Comparison of ENCODE assay signal across 16 mouse cellular contexts in the genomic region with DNA sequence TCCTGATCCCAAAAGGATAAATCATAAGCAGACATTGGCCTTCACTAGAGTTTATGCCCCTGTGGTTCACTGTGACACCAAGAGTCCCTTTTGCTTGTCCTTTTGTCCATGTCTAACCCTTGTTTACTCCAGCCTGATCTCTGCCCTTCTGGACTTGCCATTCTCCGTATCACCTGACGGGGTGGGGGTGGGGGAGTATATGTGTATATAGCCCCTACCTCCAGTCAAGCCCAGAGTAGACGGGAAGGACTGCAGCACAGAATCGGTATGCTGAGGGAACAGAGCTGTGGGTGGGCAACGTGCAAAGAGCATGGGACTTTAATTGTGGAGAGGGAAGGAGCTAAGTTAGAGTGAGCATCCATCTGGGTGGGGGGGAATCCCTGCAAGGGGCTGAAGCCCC. TPM values are rescaled to one million over a fixed set of nuclear protein-coding genes. Genes with fewer than 3 reads are reported as not detected.
DNase-seq lines count a peak whose midpoint lies in the region; ATAC-seq and TF ChIP-seq lines count a peak whose summit lies in the region.
"Had no signal": no experiment of that assay in that cellular context is flagged by ENCODE, and none has a peak within 500 bp of the region (broad histone marks: within the 10 kb centered on the region; RNA-seq: fewer than 3 reads in every experiment).

A gene (plus strand): TSS at position 198 of the 400 bp plus-strand sequence.

- DNase-seq in heart, adult 11 months: peak; percentile 85
- DNase-seq in heart, adult 18-20 months: no peak
- DNase-seq in kidney, postnatal 0 days (ENCODE audit: low spot score): no peak
- no peak for DNase-seq in kidney, postnatal 36 days
- no peak for DNase-seq in liver, embryonic 11.5 days (ENCODE audit: low spot score)
- peak; percentile 87 for DNase-seq in yolk sac, embryonic 10.5 days (ENCODE audit: low spot score)
- no peak for DNase-seq in thymus, postnatal 4 days
- DNase-seq in cerebellum, adult 11-12 months: no peak
- DNase-seq: cerebellum, postnatal 25 days; gastrocnemius, postnatal 10 days; kidney, adult 18-20 months had no signal

- H3K4me1 ChIP-seq in kidney, postnatal 0 days (replicated peaks; ENCODE audit: insufficient read depth, low read length): peaks cover 11% of the 10 kb centered on the region
- H3K4me1 ChIP-seq in liver, embryonic 11.5 days (replicated peaks; ENCODE audit: control insufficient read depth, insufficient read depth, low read length): peaks cover 10% of the 10 kb centered on the region

- no peaks in the 10 kb centered on the region for H3K27me3 ChIP-seq in kidney, postnatal 0 days (ENCODE audit: insufficient read depth, low read length)
- no peaks in the 10 kb centered on the region for H3K27me3 ChIP-seq in liver, embryonic 11.5 days (replicated peaks; ENCODE audit: control insufficient read depth, insufficient read depth, low read length)
- H3K27me3 ChIP-seq: embryonic facial prominence, embryonic 13.5 days had no signal

- no peak for TF ChIP-seq CTCF in kidney, postnatal 0 days (IDR thresholded peaks at IDR 0.05; ENCODE audit: low read depth)

- no peak for ATAC-seq in kidney, postnatal 0 days (replicated peaks; ENCODE audit: low FRiP score, low read depth)
- ATAC-seq in liver, embryonic 11.5 days (replicated peaks; ENCODE audit: low FRiP score): no peak
- ATAC-seq: forebrain, embryonic 14.5 days had no signal

- no peak within 1 kb of the TSS; the same call in 1 of the 2 replicates for H3K27ac ChIP-seq in kidney, postnatal 0 days
- peak within 1 kb of the TSS; percentile 88 for H3K27ac ChIP-seq in liver, embryonic 11.5 days (ENCODE audit: low read depth, low read length)
- H3K27ac ChIP-seq: embryonic facial prominence, embryonic 13.5 days; hindbrain, embryonic 10.5 days had no signal

- no peak within 1 kb of the TSS for H3K4me2 ChIP-seq in kidney, postnatal 0 days (ENCODE audit: low read length)
- peak within 1 kb of the TSS; percentile 49 for H3K4me2 ChIP-seq in liver, embryonic 11.5 days
- H3K4me2 ChIP-seq: embryonic facial prominence, embryonic 13.5 days had no signal

- WGBS in kidney, postnatal 0 days: 63% methylated on average over 5 of the region's 5 CpGs
- WGBS in liver, embryonic 11.5 days: 69% methylated on average over 5 of the region's 5 CpGs

- H3K4me3 ChIP-seq in kidney, postnatal 0 days (replicated peaks; ENCODE audit: low read depth, low read length): no peak within 1 kb of the TSS
- peak within 1 kb of the TSS; percentile 41 for H3K4me3 ChIP-seq in liver, embryonic 11.5 days (ENCODE audit: low read depth, low read length)
- H3K4me3 ChIP-seq: embryonic facial prominence, embryonic 13.5 days; hindbrain, embryonic 10.5 days had no signal

- H3K9ac ChIP-seq in kidney, postnatal 0 days (ENCODE audit: low read depth, low read length): no peak within 1 kb of the TSS
- H3K9ac ChIP-seq in liver, embryonic 11.5 days (ENCODE audit: low read depth, low read length): peak within 1 kb of the TSS; percentile 61
- H3K9ac ChIP-seq: embryonic facial prominence, embryonic 13.5 days had no signal

- no peaks in the 10 kb centered on the region for H3K9me3 ChIP-seq in kidney, postnatal 0 days (replicated peaks; ENCODE audit: low read length)
- H3K9me3 ChIP-seq in liver, embryonic 11.5 days (ENCODE audit: control insufficient read depth, low read length): no peaks in the 10 kb centered on the region
- H3K9me3 ChIP-seq: embryonic facial prominence, embryonic 13.5 days; hindbrain, embryonic 10.5 days had no signal

- H3K36me3 ChIP-seq in kidney, postnatal 0 days (ENCODE audit: insufficient read depth, low read length): peaks cover under 1% of the 10 kb centered on the region
- H3K36me3 ChIP-seq in liver, embryonic 11.5 days (ENCODE audit: control insufficient read depth, insufficient read depth, low read length): no peaks in the 10 kb centered on the region

RNA-seq across cellular contexts. Expression of the gene that starts here (rescaled TPM):
- 1 to 10 TPM; 2.0 to 2.7 TPM for total RNA-seq in heart, adult 18-20 months (2021)
- 20.2 and 21.1 TPM in 2 replicates for polyA plus RNA-seq in kidney, postnatal 0 days (2015; fragmentation: Nextera tagmentation; extraction: Ambion mirVana)
- 2,189 and 2,339 TPM in 2 replicates for polyA plus RNA-seq in liver, embryonic 11.5 days (2014; fragmentation: Nextera tagmentation; extraction: Ambion mirVana)
- total RNA-seq: MEL had no signal
- polyA plus RNA-seq: C2C12 had no signal

Comparison
In these comparisons a context has a peak if more than half of its experiments do, and no peak if none do; other contexts are left out.
1. RNA of the gene that starts here (polyA plus RNA-seq): 2,189 to 2,339 TPM in liver, embryonic 11.5 days; 20.2 to 21.1 TPM in kidney, postnatal 0 days; every median in the first group is over 10 times any median in the second.
2. DNase-seq: peak in heart, adult 11 months (single experiment) and yolk sac, embryonic 10.5 days (single experiment); none in heart, adult 18-20 months (0 of 2), kidney, postnatal 0 days (single experiment), kidney, postnatal 36 days (0 of 2), liver, embryonic 11.5 days (single experiment), thymus, postnatal 4 days (single experiment) and cerebellum, adult 11-12 months (single experiment).